Mouse (Mus musculus) c-Kit-positive CD71-positive TER-119-negative erythroid progenitor cells, embryonic 14.5 days (primary cell): ENCODE measurements around the gene Arhgef17.

Source experiments
- DNase-seq: peaks from one replicate; pipeline ENCODE4 v3.0.0-alpha.2; 2013; ENCODE audit warnings: low read depth

The Arhgef17 gene

DNA sequence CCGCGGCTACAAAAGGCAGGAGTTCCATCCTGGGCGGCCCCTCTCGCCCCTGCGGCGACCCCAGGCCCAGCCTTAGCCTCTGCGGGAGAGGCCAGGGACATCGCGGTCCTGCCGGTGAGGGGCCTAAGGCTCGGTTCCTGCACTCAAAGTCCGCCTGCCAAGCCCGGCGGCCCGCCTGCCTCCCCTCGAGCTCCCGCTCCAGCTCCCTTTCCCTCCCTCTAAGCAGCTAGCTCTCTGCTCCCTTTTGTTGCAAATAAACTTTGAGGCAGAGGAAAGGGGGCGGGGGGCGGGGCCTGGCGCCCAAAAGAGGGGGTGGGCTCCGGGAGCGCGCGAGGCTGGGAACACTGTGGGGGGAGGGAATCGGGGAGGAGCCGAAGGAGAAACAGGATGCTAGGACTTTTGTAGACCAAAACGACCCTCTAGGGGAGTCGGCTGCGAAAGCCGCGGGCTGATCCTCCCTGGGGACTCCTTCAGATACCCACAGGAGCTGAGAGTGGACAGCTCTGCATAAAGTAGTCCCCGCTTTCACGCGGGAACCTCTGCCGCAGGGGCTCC, at the start of gene Arhgef17:
Arhgef17 (minus strand) TSS at position 182 of the 555 bp plus-strand sequence.
- no peak for DNase-seq

DNA sequence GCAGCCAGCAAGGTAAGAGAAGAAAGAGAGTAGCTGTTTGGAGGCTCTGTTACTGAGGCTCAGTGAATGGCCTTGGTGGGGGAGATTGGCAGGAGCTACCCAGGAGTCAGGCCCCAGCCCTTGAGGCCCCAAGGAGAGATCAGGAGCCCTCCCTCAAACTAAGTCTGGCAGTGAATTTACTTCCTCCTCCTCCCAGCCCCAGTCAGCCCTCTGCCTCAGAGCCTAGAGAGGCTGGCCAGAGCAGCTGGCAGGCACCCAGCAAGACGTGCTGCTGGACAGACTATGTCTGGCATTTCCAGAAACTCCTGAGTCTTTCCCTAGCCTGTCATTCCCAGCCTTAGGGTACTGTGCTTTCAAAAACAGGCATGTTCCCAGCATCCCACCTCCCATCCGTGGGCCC, 47.3 kb upstream of the Arhgef17 start:
- DNase-seq, result no peak

DNA sequence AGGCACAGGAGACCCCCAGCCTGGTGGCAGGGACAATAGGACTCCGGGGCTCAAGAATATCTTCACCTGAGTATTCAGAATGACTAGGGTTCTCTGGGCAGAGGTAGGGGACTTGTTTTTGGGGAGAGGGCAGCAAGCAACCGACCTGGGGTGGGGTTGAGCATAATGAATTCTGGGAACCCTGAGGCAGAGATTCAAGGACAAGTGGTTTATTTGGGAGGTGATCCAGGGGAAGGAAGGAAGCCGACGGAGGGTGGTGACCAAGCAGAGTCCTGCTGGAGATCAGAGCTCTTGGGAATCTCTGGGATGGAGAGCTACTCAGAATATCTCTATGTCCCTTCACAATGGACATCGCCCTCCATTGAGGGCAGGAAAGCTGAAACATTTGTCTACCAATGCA, 46.3 kb upstream of the Arhgef17 start:
- DNase-seq, result no peak

DNA sequence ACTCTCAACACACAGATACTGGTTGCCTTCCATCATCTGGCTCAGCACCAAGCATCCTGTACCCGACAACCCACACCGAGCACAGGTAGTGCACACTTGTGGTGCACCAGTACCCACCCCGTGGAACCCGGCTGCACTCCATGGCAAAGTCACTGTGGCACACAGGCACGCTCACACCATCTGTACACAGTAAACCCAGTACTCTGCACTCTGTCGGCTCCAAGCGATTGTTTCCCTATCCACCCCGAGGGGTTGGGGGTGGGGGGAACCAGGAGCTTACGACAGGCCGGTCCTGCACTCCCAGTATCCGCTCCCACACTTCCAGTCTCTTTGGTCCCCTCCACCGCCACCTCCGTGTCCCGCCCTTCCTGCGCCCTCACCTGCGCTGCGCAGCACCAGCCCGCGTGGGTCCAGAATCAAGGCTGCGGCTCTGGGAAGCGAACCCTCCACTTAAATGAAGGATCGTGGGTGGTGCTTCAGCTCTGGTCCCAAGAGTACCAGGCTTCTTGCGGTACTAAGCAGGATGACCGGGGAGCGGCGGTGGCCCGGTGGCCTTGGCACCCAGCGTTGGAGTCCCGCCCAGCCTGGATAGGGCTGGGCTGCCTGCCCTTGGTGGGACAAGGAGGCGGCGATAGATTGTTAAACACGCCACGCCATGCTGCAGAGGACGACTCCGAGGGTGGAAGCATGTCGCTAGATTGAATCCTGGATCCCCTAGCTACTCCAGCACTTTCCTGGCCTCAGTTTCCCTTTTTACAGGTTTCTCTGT, 42.4 kb upstream of the Arhgef17 start, which contains the start of gene P2ry6:
P2ry6 (minus strand) TSS at position 515 of the 769 bp plus-strand sequence.
- DNase-seq, result no peak

DNA sequence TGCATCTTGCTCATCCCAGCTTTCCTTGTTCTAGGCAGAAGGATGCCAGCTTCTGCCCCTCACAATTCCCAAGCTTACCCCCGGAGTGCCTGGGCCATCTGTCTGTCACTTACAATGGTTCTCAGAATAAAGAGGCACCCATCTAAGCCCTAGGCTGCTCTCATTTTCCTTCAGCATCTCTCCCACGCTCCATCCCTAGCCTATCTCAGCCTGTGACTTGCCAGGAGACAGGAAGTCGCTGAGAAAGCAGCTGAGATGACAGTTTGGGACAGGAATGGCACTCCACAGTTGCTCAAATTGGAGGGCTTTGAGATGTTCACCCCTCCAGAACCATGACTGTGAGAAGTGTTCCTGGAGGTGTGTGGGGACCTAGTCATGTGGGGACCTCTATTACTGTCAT, 41.0 kb upstream of the Arhgef17 start:
- no peak for DNase-seq

DNA sequence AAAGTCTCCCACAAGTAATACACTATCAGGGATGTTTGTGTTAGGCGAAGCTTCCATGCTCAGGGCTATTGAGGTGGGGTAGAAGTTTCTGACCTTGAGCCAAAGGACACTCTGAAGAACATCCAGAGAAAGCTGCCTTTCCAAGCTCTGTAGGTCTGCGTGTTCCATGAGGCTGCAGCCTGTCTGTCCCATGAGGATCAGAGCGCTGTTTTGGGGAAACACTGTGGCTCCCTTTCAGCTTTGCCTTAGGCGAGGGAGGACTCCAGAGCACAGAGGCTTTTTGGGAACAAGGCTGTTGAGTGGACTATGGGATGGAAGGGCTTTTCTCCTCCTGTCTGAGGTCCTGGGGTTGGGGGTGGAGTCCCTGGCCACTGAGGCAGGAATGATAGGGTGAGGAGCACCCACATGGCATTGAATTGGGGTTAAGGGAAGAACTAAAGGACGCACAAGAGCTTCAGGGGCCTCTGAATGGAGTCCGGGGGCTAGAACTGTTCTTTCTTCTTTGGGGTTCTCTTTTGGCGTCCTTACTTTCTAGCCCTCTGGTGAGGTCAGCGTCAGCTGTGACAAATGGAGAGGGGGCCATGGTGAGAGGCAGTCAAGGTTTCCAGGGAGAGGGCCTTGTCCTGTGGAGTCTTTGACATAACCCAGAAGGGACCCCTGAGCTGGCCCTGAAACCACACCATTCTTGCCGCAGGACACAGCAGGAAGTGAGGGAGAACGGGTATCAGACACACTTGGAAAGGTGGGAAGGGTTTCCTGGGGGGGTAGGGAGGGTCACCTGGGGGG, 37.2 kb upstream of the Arhgef17 start:
- DNase-seq, result no peak

DNA sequence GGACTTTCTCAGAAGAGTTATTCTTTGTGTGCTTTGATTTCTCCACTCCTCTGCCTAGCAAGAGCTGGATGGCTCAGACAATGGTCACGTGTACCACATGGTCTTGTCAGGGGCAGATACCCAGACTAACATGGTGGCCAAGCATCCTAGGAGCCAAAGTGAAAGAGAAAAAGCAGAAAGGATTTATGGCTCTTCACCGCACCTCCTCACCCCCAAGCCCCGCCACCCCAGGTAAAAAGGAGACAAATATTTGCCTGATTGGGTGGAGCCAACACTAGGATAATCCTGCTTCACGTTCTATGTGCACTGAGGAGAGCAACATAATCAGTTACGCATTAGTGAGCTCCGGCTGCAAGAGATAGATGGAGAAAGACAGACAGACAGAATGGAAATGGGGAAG, 36.5 kb upstream of the Arhgef17 start:
- no peak for DNase-seq

DNA sequence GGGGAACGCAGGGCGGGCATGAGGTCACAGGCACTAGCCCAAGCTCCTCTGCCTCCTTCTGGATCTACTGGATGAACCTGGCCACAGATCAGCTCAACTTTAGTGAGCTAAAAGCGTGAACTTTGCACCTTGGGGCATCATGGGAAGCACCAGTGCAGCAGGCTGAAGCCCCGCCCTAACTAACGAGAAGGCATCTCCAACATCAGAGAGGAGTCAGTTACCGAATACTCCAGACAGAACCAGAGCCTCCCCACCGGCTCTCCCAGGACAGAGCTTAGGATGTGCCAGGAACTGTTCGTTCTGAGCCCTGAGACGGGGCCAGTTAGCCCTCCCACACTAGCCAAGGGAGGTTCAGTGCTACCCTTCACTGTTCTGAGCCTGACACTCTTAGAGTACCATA, 35.9 kb upstream of the Arhgef17 start:
- DNase-seq, result no peak

DNA sequence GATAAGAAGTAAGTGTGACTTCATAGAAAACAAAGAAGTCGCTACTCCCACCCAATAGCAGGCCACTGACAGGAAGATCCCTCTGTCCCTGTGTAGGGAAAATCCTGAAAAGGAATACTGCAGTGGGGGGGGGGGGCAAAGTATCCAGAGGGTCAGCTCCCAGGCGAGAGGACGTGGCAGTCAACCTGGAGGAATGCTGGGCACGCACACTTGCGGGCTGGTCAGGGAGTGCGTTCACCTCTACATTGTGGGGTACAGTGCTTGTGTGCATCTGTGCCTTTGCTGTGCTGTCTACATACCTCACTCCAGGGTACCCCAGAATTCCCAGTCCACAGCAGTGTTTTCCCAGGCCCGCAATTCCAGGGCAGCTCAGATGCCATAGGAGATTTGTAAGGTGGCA, 34.1 kb upstream of the Arhgef17 start:
- DNase-seq, result no peak

DNA sequence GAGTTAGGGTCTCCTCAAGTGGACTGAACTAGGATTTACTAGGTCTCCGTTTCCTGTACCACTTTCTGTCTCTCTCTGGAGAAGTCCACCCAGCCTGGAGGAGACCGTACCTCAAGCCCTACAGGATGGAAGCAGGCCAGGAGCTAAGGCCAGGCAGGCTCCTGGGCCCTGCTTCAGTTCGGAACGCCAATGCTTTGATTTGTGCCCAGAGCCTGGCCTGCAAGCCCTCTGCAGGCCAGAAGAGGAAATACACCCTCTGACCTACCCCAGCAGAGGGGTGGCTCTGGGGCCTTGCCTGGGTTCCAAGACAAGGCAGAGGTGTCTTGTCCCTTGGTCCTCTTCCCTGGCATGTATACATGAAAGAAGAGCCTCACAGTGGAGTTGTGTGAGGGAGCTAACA, 33.2 kb upstream of the Arhgef17 start:
- DNase-seq, result no peak

DNA sequence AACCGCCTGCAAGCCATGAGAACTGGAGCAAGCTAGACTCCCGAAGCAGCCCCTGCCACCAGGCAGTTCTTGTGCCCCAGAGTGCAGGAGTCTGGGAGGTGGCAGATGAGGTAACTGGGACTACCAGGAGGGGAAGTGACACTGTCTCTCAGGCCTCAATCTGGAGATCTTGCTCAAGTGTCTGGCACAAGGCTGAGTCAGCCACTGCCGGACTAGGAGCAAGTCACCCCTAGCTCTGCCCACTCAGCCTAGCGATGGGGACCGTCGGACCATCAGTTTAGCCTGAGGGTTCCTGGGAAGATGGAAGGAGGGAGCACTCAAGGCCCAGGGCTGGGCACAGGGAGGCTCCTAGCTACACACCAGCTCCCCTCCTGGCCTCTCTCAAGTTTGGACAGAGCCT, 32.3 kb upstream of the Arhgef17 start:
- no peak for DNase-seq

DNA sequence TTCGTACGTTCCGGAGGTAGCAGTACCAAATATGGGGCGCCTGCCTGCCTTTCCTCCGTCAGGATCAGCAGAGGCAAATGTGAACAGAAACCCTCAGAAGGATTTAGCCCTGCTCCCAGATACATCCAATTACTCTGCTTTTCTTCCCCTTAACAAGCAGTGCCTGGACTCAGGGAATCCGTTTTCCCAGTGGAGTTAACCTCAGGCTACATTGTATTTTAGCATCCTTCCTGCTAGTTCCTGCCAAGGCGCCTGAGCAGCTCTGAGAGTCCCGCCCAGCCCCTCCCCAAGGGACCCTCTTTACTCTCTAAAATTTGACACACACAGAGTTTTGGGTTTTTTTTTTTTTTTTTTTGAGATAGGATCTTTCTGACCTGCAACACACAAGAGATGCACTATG, 31.5 kb upstream of the Arhgef17 start:
- no peak for DNase-seq

DNA sequence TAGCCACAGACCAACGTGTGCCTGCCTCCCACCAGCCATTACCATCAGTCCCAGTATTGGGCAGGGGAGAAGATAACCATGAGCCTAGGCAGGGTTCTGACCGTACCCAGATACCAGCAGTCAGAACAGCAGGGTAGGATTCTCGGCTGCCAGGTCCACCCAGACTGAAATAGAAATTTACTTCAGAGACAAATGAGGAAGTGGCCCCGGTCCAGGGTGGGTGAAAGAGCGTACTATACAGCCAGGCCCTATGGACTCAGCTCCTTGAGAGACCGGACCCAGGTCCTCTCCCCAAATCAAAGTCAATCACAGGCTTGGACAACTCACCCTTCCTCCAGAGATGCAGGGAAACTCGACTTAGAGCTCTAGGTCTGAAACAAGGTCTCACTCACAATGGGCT, 29.2 kb upstream of the Arhgef17 start:
- DNase-seq, result no peak

DNA sequence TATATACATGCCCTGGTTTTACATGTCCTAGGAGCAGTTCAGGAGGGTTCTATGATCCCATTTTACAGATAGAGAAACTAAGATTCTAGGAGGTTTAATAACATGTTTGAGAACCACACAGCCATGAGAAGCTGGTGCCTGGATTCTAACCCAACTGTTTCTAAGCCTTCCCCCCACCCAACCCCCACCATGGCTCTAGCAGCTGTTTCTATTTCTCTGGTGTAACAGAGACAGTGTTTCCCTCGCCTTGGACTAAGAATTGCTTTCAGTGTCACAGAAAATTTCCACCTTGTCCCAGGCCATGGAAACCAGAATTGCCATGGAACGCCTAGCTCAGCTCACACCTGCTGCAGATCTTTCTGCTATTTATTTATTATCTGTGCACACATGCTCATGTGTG, 28.6 kb upstream of the Arhgef17 start:
- no peak for DNase-seq

DNA sequence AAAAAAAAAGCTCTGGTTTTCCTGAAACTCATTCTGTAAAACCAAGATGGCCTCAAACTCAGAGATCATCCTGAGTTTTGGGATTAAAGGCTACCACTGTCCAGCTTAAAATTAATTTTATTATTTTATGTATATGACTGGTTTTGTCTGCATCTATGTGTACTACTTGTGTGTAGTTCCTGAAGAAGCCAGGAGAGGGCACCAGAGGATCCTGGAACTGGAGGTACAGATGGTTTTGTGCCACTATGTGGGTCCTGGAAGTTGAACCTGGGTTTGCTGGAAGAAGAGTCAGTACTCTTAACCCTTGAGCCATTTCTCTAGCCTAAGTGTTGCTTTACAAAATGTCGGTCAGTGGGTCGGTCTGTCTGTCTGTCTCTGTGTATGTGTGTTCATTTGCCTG, 26.5 kb upstream of the Arhgef17 start:
- DNase-seq, result peak; percentile 27

DNA sequence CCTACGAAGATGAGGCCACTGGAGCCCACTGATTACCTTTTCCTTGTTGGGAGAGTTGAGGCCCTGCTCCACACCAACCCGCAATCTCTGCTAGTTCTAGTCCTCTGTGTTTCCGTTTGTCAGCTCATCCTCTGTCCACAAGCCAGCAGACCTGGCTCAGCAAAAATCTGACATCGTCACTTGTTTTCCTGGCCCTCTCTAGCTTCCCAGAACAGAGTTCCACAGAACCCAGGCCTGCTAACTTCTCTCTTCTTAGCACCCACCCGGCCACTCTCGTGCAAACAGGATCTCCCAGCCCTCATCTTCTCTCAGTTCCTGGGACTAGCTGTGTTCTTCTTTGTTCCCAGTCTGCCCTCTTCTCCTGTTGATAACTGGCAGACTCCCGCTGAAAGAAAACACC, 20.8 kb upstream of the Arhgef17 start:
- DNase-seq, result no peak

DNA sequence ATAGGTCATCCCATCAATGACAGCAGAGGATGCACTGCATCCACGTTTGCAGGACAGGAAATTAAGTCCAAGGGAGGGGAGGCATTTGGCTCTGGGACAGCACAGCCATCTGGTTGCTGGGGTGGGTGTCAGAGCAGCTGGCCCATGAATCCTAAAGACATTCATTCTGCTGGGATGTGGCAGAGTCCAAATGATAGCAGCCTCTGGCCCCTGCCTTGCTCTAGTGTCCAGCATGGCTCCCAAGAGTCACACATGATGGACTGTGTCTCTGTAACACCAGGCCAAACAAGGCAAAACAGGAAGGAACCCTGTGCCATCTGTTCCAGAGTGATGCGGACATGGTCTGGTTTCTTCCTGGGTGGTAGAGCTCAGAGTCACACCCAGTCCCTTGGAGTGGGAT, 20.0 kb upstream of the Arhgef17 start:
- DNase-seq, result no peak

DNA sequence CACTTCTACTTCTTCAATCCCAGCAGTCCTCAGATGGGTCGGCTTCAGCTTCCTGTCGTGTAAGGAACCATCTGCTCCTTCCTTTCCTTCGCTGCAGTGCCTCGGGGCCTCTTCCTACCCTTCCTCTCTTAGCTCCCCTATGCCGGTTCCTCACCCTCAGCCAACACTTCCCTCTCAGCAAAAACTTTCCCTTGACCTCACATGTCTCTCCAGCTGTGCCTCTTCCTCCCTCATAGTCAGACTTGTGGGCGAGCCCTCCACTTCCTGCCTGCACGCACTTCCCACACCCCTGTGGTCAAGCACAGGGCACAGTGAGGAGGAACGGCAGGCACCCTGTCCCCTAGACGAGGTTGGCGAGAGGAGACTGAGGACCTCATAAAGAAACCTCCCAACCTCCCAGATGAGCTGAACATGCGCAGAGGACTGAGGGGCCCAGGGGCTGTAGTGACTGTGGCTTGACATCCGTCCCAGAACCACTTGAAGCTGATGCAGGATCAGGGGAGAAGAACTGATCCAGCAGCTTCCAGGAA, 18.6 kb upstream of the Arhgef17 start:
- DNase-seq, result no peak

DNA sequence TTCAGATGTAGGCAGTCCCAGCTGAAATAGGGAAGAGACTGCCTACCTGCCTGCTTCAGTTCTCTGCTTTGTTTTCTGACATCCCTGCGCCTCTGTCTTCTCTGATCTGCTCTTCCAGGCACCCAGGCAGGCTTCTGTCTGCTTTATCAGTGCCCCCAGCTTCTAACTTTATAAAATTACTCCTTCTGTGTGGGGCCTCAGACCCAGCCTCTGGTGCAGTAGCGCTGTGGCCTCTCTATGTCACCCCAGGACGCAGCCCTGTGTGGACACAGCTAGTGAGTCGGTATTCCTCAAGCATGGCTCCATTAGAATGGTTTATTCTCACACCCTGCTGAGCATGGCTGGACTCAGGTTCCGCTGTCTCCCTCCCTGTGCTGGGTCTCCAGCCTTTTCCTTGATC, 18.1 kb upstream of the Arhgef17 start:
- no peak for DNase-seq

DNA sequence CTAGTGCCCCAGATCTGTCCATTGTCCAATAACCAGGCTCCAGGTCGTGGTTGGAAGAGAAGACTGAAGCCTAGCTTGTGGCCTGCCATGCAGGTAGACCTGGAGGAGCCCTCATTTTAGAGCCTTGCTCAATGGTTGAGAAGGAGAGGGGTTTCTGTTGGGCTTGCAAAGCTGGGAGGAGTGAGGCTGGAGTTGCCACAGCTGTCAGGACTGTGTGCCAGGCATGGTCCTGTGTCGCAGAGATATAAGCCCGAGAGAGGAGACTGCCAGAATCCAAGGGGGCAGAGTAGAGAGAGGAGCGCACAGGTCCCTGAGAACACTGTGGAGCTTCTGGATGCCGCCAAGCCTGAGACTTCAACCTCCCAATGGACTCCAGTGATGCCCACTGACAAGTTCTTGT, 12.8 kb upstream of the Arhgef17 start:
- DNase-seq, result no peak

DNA sequence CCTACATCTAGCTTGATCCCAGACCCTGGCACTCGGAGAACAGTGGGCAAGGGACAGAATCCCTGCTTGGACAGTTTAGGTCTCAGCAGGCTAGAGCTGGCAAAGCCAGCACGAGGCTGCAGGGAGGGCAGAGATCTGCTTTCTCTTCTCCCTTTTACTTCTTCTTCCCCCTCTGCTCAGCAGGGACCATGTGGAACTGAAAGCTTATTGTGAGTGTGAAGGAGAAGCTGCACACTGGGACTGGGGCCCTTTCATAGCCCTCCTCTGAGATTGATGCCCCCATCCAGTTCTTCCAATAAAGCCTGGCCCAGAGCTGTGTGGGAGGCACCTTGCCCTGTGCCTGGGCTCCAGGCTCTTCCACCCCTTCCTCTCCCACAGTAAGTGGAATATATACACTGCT, 12.4 kb upstream of the Arhgef17 start:
- no peak for DNase-seq

DNA sequence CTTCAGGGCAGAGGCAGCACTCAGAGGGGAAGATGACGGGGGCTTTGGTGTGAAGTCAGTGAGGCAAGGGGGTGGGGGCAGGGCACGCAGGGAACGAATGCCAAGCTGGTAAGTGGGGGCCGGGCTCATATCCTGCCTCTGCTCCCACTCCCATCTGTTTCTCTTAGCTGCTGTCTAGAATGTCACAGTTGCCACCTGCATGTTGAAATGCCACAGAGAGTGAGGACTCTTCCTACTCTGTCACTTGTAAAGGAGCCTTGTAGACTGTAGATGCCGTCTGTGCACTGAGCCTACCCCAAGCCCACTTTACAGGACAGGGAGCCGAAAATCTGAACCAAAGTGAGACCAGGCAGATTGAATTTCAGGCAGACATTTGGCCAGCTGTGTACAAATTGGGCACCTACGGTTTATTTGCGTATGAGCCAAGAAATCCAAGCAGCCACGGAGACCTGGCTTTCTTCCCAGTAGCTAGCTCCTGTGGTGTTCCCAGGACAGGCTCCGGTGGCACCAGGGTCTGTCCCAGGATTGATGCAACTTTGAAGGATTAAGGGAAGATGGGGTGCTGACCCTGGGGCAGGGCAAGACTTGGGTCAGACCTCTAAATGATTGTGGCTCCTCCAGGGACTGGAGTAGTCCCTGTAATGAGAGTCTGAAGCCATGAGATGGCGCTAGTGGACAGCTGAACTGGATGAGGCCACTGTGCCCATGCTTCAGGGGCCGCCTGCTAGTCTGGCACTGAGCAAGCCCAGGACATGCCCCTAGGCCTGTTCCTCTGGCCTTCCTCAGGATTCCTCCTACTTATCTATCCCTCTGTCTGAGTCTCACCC, 11.1 kb upstream of the Arhgef17 start:
- peak; percentile 39 for DNase-seq
